Mouse (Mus musculus) lung, adult 2 months (tissue): ENCODE results near the gene Apobec2. TPM values are rescaled to one million over a fixed set of nuclear protein-coding genes. Genes with fewer than 3 reads are reported as not detected.
A peak's percentile ranks its signal among the peaks of the same experiment; 100 is the strongest.

ENCODE experiments used
- DNase-seq: peaks from one replicate; pipeline ENCODE4 v3.0.0; 2022
- H3K4me1 ChIP-seq: fragments of 200-500 bp; 2 replicates; pipeline ENCODE4 v1.6.1; 2011; ENCODE audit warnings: low read length; ENCODE audit not compliant: control insufficient read depth, insufficient read depth
- H3K4me3 ChIP-seq: fragments of 200-500 bp; replicated peaks from 2 replicates; pipeline ENCODE3; 2011; ENCODE audit warnings: low read depth, mild to moderate bottlenecking, control low read depth, low read length; ENCODE audit errors: extremely low read depth
- CTCF ChIP-seq: fragments of 200-500 bp; IDR thresholded peaks from 2 replicates; pipeline ENCODE4 v1.5.1; 2011; ENCODE audit warnings: mild to moderate bottlenecking, low read length, control low read depth; ENCODE audit not compliant: insufficient read depth
- POLR2A ChIP-seq: fragments of 200-500 bp; IDR thresholded peaks from 2 replicates; pipeline ENCODE4 v1.6.1; 2011; ENCODE audit warnings: low read depth, mild to moderate bottlenecking, control low read depth, low read length, borderline replicate concordance; ENCODE audit errors: extremely low read depth
- WGBS: fragments of 180-500 bp; shearing (Covaris S2); methylation state at CpG from one replicate; pipeline ENCODE4 v1.1.7; 2018; 5-methylcytosine and 5-hydroxymethylcytosine counted together
- polyA plus RNA-seq: library from polyadenylated mRNA; depleted of rRNA; stranded (reverse); fragments of >200 nt; gene quantifications from 2 replicates; pipeline ENCODE4 v1.2.3, GENCODE M21; 2012

Gene Apobec2
- polyA plus RNA-seq, 1 experiment, result 39.9 TPM

DNA sequence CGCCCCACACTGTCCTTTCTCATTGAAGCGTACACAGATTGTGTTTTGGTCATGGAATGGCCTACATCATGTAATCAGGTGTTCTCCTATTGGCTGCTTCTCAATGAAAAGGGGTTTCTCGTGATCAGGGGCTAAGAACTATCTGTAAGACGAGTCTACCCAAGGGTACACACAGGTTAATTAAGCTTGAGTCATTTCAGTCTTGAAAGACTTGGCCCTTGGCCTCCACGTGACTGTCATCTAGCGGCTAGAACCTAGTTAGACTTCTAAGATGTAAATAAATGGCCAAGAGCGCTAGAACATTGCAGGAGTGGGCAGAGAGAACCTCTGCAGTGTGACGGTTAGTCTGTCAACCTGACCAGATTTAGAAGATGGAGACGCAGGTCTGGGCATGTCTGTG lies 8.5 kb downstream of the Apobec2 start:
- Histone ChIP-seq H3K4me3 (no peak overlapping the region), H3K4me1 (peaks cover 4% of the 10 kb centered on the region; the same call in 1 of the 2 replicates)
- WGBS, result 89% methylated on average over 9 of the region's 9 CpGs
- TF ChIP-seq CTCF (no peak), POLR2A (no peak)
- DNase-seq, result no peak

DNA sequence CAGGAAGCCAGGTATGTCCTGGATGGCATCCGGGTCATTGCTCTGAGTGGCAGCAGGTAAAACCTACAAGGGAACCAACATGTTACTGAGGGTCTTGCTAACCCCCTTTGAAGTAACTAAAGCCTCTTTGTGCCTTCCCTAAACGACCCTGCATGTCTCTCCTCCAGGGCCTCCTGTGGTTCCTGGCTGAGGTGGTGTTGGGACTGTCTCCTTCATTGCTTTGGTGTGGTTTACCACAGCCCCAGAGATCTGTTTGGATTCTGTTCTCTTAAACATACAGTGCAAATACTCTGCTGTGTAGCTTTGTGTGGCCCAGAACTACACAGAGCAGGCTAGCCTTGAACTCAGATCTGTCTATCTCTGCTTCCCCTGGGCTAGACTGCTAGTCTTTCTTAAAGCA lies 13.2 kb downstream of the Apobec2 start:
- no peak for TF ChIP-seq POLR2A
- no peak for TF ChIP-seq CTCF
- WGBS, result 67% methylated on average over 2 of the region's 2 CpGs

GRCm38 (mm10) chr17:48418781-48419180 lies 13.9 kb downstream of the Apobec2 start:
- H3K4me1 ChIP-seq, result no peaks in the 10 kb centered on the region; the same call in 1 of the 2 replicates
- WGBS, result 67% methylated on average over 1 of the region's 1 CpGs
- no peak for TF ChIP-seq POLR2A

More for the DNA sequence above, 13.2 kb downstream of the Apobec2 start:
- Histone ChIP-seq H3K4me1 (no peaks in the 10 kb centered on the region; the same call in 1 of the 2 replicates), H3K4me3 (no peak overlapping the region)
- DNase-seq, result no peak

GRCm38 (mm10) chr17:48418174-48418573 lies 14.6 kb downstream of the Apobec2 start:
- H3K4me3 ChIP-seq, result no peak overlapping the region
- no peak for DNase-seq
- WGBS, result 53% methylated on average over 7 of the region's 7 CpGs
- H3K4me1 ChIP-seq, result no peaks in the 10 kb centered on the region; the same call in 1 of the 2 replicates
- TF ChIP-seq POLR2A (no peak), CTCF (no peak)

More at GRCm38 (mm10) chr17:48418781-48419180, 13.9 kb downstream of the Apobec2 start:
- DNase-seq, result no peak
- no peak overlapping the region for H3K4me3 ChIP-seq

DNA sequence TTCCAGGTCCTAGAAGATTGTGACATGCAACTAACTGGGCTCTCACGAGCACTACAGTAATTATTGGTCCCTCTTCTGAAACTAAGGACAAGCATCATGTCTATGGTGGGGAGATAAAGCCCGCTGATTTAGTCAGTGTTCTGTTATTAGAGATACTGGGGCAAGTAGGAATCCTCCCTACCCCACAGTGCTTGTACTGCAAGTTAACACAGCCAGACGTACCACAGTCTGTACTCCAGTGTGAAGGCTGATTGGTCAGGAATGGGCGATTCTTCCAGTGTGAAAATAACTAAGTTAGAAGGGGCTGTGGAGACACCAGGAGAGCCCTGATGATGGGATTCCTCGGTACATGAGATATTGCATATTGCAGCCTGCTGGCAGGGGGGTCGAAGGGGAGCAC lies 15.2 kb downstream of the Apobec2 start:
- DNase-seq, result no peak
- 83% methylated on average over 6 of the region's 6 CpGs for WGBS
- Histone ChIP-seq H3K4me3 (no peak overlapping the region), H3K4me1 (no peaks in the 10 kb centered on the region; the same call in 1 of the 2 replicates)
- TF ChIP-seq CTCF, result no peak
- no peak for TF ChIP-seq POLR2A

DNA sequence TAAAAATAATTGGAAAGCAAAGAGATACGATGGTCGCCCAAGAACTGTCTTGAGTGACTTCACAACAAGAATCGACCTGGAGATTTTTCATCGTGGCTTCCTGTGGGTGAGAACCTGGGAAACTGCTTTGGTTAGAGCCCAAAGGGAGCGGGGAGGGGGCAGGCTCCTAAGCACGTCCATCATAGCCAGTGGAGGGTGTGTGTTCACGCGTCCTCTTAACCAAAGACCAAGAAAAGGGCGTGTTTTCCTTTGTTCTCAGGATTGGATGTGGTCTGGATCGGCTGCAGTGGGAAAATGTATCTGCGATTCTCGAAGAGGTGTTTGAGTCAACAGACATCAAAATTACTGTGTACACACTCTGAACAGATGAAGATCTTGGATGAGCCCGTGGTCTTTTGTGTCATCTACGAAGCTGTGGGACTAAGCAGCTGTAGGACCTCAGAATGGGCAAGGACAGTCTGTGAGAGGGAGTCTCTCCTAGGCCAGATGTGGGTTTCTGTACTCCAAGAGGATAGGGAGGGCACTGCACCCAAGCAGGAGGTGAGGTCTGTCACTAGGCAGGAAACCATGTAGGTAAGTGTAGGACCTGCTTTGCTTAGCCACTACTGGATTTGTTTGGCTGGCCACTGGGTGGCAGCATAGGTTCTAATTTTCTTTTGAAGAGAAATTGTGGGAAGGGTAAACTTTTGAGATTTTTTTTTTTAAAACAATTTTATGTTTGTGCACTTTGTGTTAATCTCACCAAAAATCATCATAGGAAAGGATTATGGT lies 16.1 kb downstream of the Apobec2 start:
- H3K4me3 ChIP-seq, result no peak overlapping the region
- no peak for TF ChIP-seq POLR2A
- TF ChIP-seq CTCF, result peak; percentile 31
- 60% methylated on average over 14 of the region's 14 CpGs for WGBS
- DNase-seq, result peak; percentile 41
- H3K4me1 ChIP-seq, result no peaks in the 10 kb centered on the region; the same call in 1 of the 2 replicates

DNA sequence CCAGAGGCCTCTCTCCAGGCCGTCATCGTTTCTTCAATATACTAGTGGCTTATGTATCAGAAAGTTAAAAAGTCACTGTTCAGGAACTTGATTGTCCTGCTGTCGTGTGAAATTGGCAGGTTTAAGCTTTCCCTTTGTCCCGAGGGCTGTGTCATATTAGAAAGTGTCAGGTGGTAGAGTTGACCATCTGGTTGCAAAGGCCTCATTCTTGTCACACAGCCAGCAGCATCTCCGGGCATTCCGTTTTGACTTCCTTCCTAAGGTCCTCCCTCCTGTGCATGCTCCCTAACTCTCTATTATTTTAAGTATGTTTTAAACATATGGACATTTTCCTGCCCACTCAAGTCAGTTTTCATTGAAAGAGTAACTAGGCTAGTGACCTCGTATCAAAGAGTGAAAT lies 16.7 kb downstream of the Apobec2 start:
- no peak for TF ChIP-seq POLR2A
- no peak for TF ChIP-seq CTCF
- WGBS, result 50% methylated on average over 7 of the region's 7 CpGs
- H3K4me1 ChIP-seq, result no peaks in the 10 kb centered on the region; the same call in 1 of the 2 replicates
- DNase-seq, result no peak
- no peak overlapping the region for H3K4me3 ChIP-seq

- TF ChIP-seq POLR2A (no peak), CTCF (no peak)
- Histone ChIP-seq H3K4me1 (peaks cover 3% of the 10 kb centered on the region), H3K4me3 (no peak overlapping the region)
- WGBS, result 29% methylated on average over 8 of the region's 8 CpGs
- DNase-seq, result no peak
Observed at GRCm38 (mm10) chr17:48411241-48411640, 21.5 kb downstream of the Apobec2 start.

DNA sequence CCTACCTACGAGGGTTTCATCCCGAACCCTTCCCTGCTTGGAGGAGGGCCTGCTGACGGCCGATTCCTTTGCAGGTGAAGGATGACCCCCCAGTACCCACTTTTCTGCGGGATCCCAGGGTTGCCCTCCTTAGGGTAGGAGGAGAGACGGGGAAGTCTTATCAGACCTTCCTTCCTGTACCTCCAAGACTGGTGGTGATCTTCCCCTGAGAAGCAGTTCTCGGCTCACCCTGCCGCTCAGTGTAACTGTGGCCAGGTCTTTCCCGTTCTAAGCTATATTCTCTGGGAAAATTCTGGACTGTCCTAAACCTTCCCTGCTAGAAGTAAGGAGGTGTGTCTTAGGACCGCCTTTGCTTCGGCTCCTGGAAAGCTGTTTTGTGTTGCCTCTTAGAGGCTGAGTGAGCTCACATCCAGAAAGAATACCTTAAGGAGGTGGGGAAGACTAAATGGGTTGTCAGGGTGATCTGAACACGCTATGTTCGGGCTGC lies 22.4 kb downstream of the Apobec2 start:
- WGBS, result under 1% methylated on average over 13 of the region's 13 CpGs
- no peak for TF ChIP-seq POLR2A
- TF ChIP-seq CTCF, result no peak
- no peak for DNase-seq
- Histone ChIP-seq H3K4me3 (peak overlapping the region; percentile 87), H3K4me1 (peaks cover 3% of the 10 kb centered on the region)
